Mouse (Mus musculus) liver, embryonic 14.5 days (tissue): ENCODE measurements around the gene Nadk. TPM values are rescaled to one million over a fixed set of nuclear protein-coding genes. Genes with fewer than 3 reads are reported as not detected.

Experiments used
- ATAC-seq: fragments of 200-750 bp; cut with Nextera tagmentation; 2 replicates; pipeline ENCODE4 v1.8.0; 2017; ENCODE audit warnings: moderate number of reproducible peaks, mild to moderate bottlenecking, moderate library complexity; ENCODE audit not compliant: insufficient read depth
- DNase-seq, 3 experiments: peaks; one replicate each; pipeline ENCODE4 v3.0.0-alpha.2; 2012 to 2013; ENCODE audit warnings: low read depth in 3 of 3, low spot score in 3 of 3
- H3K27ac ChIP-seq: fragments of 300-500 bp; sonication (generic); 2 replicates; pipeline ENCODE4 v1.5.1; 2014; ENCODE audit warnings: moderate library complexity, mild to moderate bottlenecking, control low read depth, inconsistent platforms
- H3K27me3 ChIP-seq: fragments of 300-500 bp; sonication (generic); 2 replicates; pipeline ENCODE4 v1.6.1; 2014; ENCODE audit warnings: mild to moderate bottlenecking, low read length, moderate library complexity; ENCODE audit not compliant: control insufficient read depth, insufficient read depth
- H3K36me3 ChIP-seq: fragments of 300-500 bp; sonication (generic); replicated peaks from 2 replicates; pipeline ENCODE4 v1.6.1; 2014; ENCODE audit warnings: low read depth; ENCODE audit not compliant: control insufficient read depth, insufficient read depth
- H3K4me1 ChIP-seq, 2 experiments: fragments of 200-500 bp in 1 of 2; fragments of 300-500 bp in 1 of 2; sonication (generic) in 1 of 2; replicated peaks; 2 replicates each; pipeline ENCODE4 v1.6.1; 2012 to 2014; ENCODE audit warnings: antibody characterized with exemption in 1 of 2, inconsistent platforms in 1 of 2, low read length in 1 of 2; ENCODE audit not compliant: control insufficient read depth in 2 of 2, insufficient read depth in 2 of 2
- H3K4me2 ChIP-seq: fragments of 300-500 bp; sonication (generic); 2 replicates; pipeline ENCODE4 v1.6.1; 2014; ENCODE audit warnings: low read depth, mild to moderate bottlenecking, control low read depth, moderate library complexity
- H3K4me3 ChIP-seq, 2 experiments: fragments of 200-500 bp in 1 of 2; fragments of 300-500 bp in 1 of 2; sonication (generic) in 1 of 2; 2 replicates each; pipeline ENCODE4 v1.5.1; 2012 to 2014; ENCODE audit warnings: low read depth in 2 of 2, low read length in 2 of 2, mild to moderate bottlenecking in 2 of 2, control low read depth in 1 of 2, inconsistent platforms in 1 of 2, moderate library complexity in 1 of 2; ENCODE audit not compliant: insufficient read depth in 1 of 2
- H3K9ac ChIP-seq: fragments of 300-500 bp; sonication (generic); replicated peaks from 2 replicates; pipeline ENCODE4 v1.6.1; 2014; ENCODE audit warnings: mild to moderate bottlenecking, control low read depth, moderate library complexity
- H3K9me3 ChIP-seq: fragments of 300-500 bp; sonication (generic); 2 replicates; pipeline ENCODE4 v1.6.1; 2016; ENCODE audit warnings: low read length, mixed read lengths; ENCODE audit not compliant: control insufficient read depth
- CTCF ChIP-seq: IDR thresholded peaks from 2 replicates; pipeline ENCODE4 v1.5.1; 2016; ENCODE audit warnings: antibody characterized with exemption, low read depth, control low read depth
- EP300 ChIP-seq: IDR thresholded peaks from 2 replicates; pipeline ENCODE4 v1.6.1; 2016; ENCODE audit warnings: antibody characterized with exemption, low read depth
- WGBS: fragments of 180-500 bp; shearing (Covaris S2); extraction: QIAGEN DNeasy Blood & Tissue Kit; methylation state at CpG from one replicate; pipeline ENCODE4 v1.1.7; 2014; ENCODE audit not compliant: insufficient replicate concordance; 5-methylcytosine and 5-hydroxymethylcytosine counted together
- polyA plus RNA-seq, 2 experiments: library from polyadenylated mRNA; depleted of rRNA in 1 of 2; stranded (reverse) in 1 of 2; unstranded in 1 of 2; fragments of >200 nt; fragmentation: Nextera tagmentation in 1 of 2; extraction: Ambion mirVana in 1 of 2; gene quantifications; 2 replicates each; pipeline versions ENCODE4 v1.2.1 to v1.2.3; 2012 to 2014

Gene Nadk
- polyA plus RNA-seq, 2 experiments, result 32.2 to 40.2 TPM

GRCm38 (mm10) chr4:155601091-155601996, 39.2 kb downstream of the Nadk start, which contains the start of gene Slc35e2:
TSS of gene Slc35e2 (plus strand) at chr4:155601416.
- no peaks in the 10 kb centered on the region for H3K9me3 ChIP-seq
- H3K27ac ChIP-seq, result peak within 1 kb of the TSS; percentile 80
- peak; percentile 94 for ATAC-seq
- peak within 1 kb of the TSS; percentile 70 for H3K9ac ChIP-seq
- H3K4me3 ChIP-seq, result peak within 1 kb of the TSS; percentile 72 to 84
- H3K4me1 ChIP-seq, result peaks cover 27 to 35% of the 10 kb centered on the region in 2 experiments
- H3K4me2 ChIP-seq, result peak within 1 kb of the TSS; percentile 84
- TF ChIP-seq CTCF (peak; percentile 46), EP300 (no peak; the same call in 1 of the 2 replicates)
- H3K36me3 ChIP-seq, result peaks cover 3% of the 10 kb centered on the region; the same call in 1 of the 2 replicates
- under 1% methylated on average over 63 of the region's 65 CpGs for WGBS
- no peaks in the 10 kb centered on the region for H3K27me3 ChIP-seq
- peak; percentile 87 to 91 (median 88) for DNase-seq

GRCm38 (mm10) chr4:155601997-155602456, 39.8 kb downstream of the Nadk start:
- peak; percentile 14 for ATAC-seq
- peaks cover 23 to 29% of the 10 kb centered on the region in 2 experiments for H3K4me1 ChIP-seq

GRCm38 (mm10) chr4:155602753-155603152, 40.6 kb downstream of the Nadk start:
- H3K4me2 ChIP-seq, result peak overlapping the region; percentile 84
- WGBS, result 4% methylated on average over 1 of the region's 1 CpGs
- peaks cover 3% of the 10 kb centered on the region; the same call in 1 of the 2 replicates for H3K36me3 ChIP-seq
- H3K27me3 ChIP-seq, result no peaks in the 10 kb centered on the region
- DNase-seq (peak in 2 of 3 experiments; percentile 47 to 55), ATAC-seq (no peak)
- no peaks in the 10 kb centered on the region for H3K9me3 ChIP-seq
- peak overlapping the region; percentile 70 for H3K9ac ChIP-seq
- peaks cover 19 to 29% of the 10 kb centered on the region in 2 experiments for H3K4me1 ChIP-seq
- TF ChIP-seq CTCF (no peak), EP300 (peak; percentile 84)
- H3K4me3 ChIP-seq, result peak overlapping the region; percentile 72 to 84
- peak overlapping the region; percentile 30 for H3K27ac ChIP-seq

More at GRCm38 (mm10) chr4:155601997-155602456, 39.8 kb downstream of the Nadk start:
- under 1% methylated on average over 31 of the region's 31 CpGs for WGBS
- H3K9me3 ChIP-seq, result no peaks in the 10 kb centered on the region
- no peak for DNase-seq
- H3K36me3 ChIP-seq, result peaks cover 3% of the 10 kb centered on the region; the same call in 1 of the 2 replicates
- peak overlapping the region; percentile 84 for H3K4me2 ChIP-seq
- H3K27me3 ChIP-seq, result no peaks in the 10 kb centered on the region
- peak overlapping the region; percentile 80 for H3K27ac ChIP-seq
- peak overlapping the region; percentile 72 to 84 for H3K4me3 ChIP-seq
- peak overlapping the region; percentile 70 for H3K9ac ChIP-seq
- TF ChIP-seq EP300, result no peak
- no peak for TF ChIP-seq CTCF

GRCm38 (mm10) chr4:155603801-155604200, 41.6 kb downstream of the Nadk start:
- no peak overlapping the region for H3K4me2 ChIP-seq
- ATAC-seq, result no peak
- no peak overlapping the region for H3K9ac ChIP-seq
- H3K36me3 ChIP-seq, result peaks cover 3% of the 10 kb centered on the region; the same call in 1 of the 2 replicates
- no peaks in the 10 kb centered on the region for H3K9me3 ChIP-seq
- no peak overlapping the region for H3K27ac ChIP-seq
- 74% methylated on average over 6 of the region's 6 CpGs for WGBS
- no peak overlapping the region for H3K4me3 ChIP-seq
- H3K27me3 ChIP-seq, result no peaks in the 10 kb centered on the region
- DNase-seq, result no peak
- TF ChIP-seq CTCF, result no peak
- no peak for TF ChIP-seq EP300
- H3K4me1 ChIP-seq, result peaks cover 17 to 24% of the 10 kb centered on the region in 2 experiments

GRCm38 (mm10) chr4:155605132-155605531, 43.0 kb downstream of the Nadk start:
- Histone ChIP-seq H3K27ac (no peak overlapping the region), H3K9ac (no peak overlapping the region)

More at GRCm38 (mm10) chr4:155605132-155605531, 43.0 kb downstream of the Nadk start:
- Histone ChIP-seq H3K36me3 (peaks cover 5% of the 10 kb centered on the region), H3K4me3 (no peak overlapping the region), H3K4me2 (no peak overlapping the region), H3K27me3 (no peaks in the 10 kb centered on the region), H3K4me1 (peaks cover 14 to 17% of the 10 kb centered on the region in 2 experiments), H3K9me3 (no peaks in the 10 kb centered on the region)
- DNase-seq (no peak), ATAC-seq (no peak)
- WGBS, result 74% methylated on average over 4 of the region's 4 CpGs
- TF ChIP-seq CTCF (no peak), EP300 (no peak)
